Mouse (Mus musculus) kidney, postnatal 0 days (tissue): Measurements from ENCODE around the gene Stat5a. TPM values are rescaled to one million over a fixed set of nuclear protein-coding genes. Genes with fewer than 3 reads are reported as not detected.
A peak's percentile ranks its signal among the peaks of the same experiment; 100 is the strongest.

ENCODE experiments used
- ATAC-seq: fragments of 200-750 bp; cut with Nextera tagmentation; replicated peaks from 2 replicates; pipeline ENCODE4 v1.8.0; 2017; ENCODE audit warnings: low read depth, moderate number of reproducible peaks, moderate TSS enrichment, moderate library complexity; ENCODE audit not compliant: low FRiP score
- DNase-seq: peaks from one replicate; pipeline ENCODE4 v3.0.0-alpha.2; 2016; ENCODE audit warnings: low spot score
- H3K27ac ChIP-seq: fragments of 300-500 bp; sonication (generic); 2 replicates; pipeline ENCODE4 v1.5.1; 2014; ENCODE audit warnings: mild to moderate bottlenecking
- H3K27me3 ChIP-seq: fragments of 300-500 bp; sonication (generic); 2 replicates; pipeline ENCODE4 v1.6.1; 2014; ENCODE audit warnings: low read length, mixed read lengths; ENCODE audit not compliant: insufficient read depth
- H3K36me3 ChIP-seq: fragments of 300-500 bp; sonication (generic); 2 replicates; pipeline ENCODE4 v1.6.1; 2014; ENCODE audit warnings: low read length, mixed read lengths; ENCODE audit not compliant: insufficient read depth
- H3K4me1 ChIP-seq: fragments of 300-500 bp; sonication (generic); replicated peaks from 2 replicates; pipeline ENCODE4 v1.6.1; 2014; ENCODE audit warnings: antibody characterized with exemption, low read length, mixed read lengths; ENCODE audit not compliant: insufficient read depth
- H3K4me2 ChIP-seq: fragments of 300-500 bp; sonication (generic); 2 replicates; pipeline ENCODE4 v1.6.1; 2014; ENCODE audit warnings: mild to moderate bottlenecking, low read length, moderate library complexity, mixed read lengths
- H3K4me3 ChIP-seq: fragments of 300-500 bp; sonication (generic); replicated peaks from 2 replicates; pipeline ENCODE4 v1.5.1; 2014; ENCODE audit warnings: low read depth, low read length
- H3K9ac ChIP-seq: fragments of 300-500 bp; sonication (generic); 2 replicates; pipeline ENCODE4 v1.6.1; 2014; ENCODE audit warnings: low read depth, low read length
- H3K9me3 ChIP-seq: fragments of 300-500 bp; sonication (generic); replicated peaks from 2 replicates; pipeline ENCODE4 v1.6.1; 2016; ENCODE audit warnings: low read length, inconsistent platforms, mixed read lengths
- CTCF ChIP-seq: IDR thresholded peaks from 2 replicates; pipeline ENCODE4 v1.5.1; 2016; ENCODE audit warnings: antibody characterized with exemption, low read depth, mild to moderate bottlenecking, moderate library complexity
- WGBS: fragments of 180-500 bp; shearing (Covaris S2); extraction: QIAGEN DNeasy Blood & Tissue Kit; methylation state at CpG from one replicate; pipeline ENCODE4 v1.1.7; 2014; 5-methylcytosine and 5-hydroxymethylcytosine counted together
- polyA plus RNA-seq: library from polyadenylated mRNA; unstranded; fragments of >200 nt; fragmentation: Nextera tagmentation; extraction: Ambion mirVana; gene quantifications from 2 replicates; pipeline ENCODE4 v1.2.1, GENCODE M21; 2015

The Stat5a gene
- polyA plus RNA-seq, 1 experiment from 2014 or later, result 4.0 TPM

DNA sequence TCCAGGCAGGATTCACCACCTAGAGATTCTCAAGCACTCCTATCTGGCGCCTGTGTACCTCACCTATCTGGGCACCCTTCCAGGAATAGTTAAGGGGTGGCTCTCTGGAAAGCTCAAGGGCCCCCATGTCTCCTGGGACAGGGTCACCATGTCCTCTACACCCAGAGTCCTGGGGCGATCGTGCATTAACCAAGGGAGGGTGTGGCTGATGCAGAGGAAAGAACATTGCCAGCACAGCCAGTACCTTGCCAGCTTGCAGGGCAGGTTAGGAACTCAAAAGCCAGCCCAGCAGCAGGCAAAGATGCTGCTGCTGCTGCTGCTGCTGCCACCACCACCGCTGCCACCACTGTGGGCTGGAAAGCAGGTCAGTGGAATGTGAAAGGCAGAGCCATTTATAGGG is 4.9 kb upstream of the Stat5a start:
- Histone ChIP-seq H3K27ac (no peak overlapping the region), H3K4me2 (no peak overlapping the region), H3K9me3 (no peaks in the 10 kb centered on the region), H3K9ac (no peak overlapping the region), H3K4me1 (0 out of 2 replicates have a peak, but pooled peaks cover 3% of the 10 kb centered on the region), H3K4me3 (no peak overlapping the region), H3K27me3 (no peaks in the 10 kb centered on the region), H3K36me3 (no peaks in the 10 kb centered on the region)
- ATAC-seq, result no peak
- no peak for TF ChIP-seq CTCF
- WGBS, result 42% methylated on average over 4 of the region's 4 CpGs
- no peak for DNase-seq

DNA sequence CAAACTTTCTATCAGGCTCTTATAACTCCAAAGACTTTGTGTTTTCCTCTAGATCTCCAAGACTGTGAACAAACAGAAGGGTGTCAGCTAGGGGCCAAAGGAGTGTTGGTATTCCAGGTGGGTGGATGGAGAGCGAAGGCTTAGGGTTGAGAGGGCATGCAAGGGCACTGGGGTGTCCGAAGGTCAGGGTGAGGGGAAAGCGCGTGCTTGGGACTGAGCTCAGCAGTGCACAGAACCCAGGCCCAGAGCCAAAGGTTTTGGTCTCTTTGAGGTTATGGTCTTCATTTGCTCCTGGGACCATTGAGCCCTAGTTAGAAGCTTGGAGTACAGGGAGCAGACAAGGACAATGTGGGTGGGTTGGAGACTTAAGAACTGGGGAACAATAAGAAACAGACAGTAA is 4.0 kb upstream of the Stat5a start:
- Histone ChIP-seq H3K27ac (no peak overlapping the region), H3K4me1 (0 out of 2 replicates have a peak, but pooled peaks cover 8% of the 10 kb centered on the region), H3K9me3 (no peaks in the 10 kb centered on the region), H3K36me3 (no peaks in the 10 kb centered on the region), H3K27me3 (no peaks in the 10 kb centered on the region), H3K4me3 (no peak overlapping the region), H3K9ac (no peak overlapping the region), H3K4me2 (no peak overlapping the region)
- no peak for ATAC-seq
- no peak for TF ChIP-seq CTCF
- no peak for DNase-seq
- WGBS, result 81% methylated on average over 4 of the region's 4 CpGs

DNA sequence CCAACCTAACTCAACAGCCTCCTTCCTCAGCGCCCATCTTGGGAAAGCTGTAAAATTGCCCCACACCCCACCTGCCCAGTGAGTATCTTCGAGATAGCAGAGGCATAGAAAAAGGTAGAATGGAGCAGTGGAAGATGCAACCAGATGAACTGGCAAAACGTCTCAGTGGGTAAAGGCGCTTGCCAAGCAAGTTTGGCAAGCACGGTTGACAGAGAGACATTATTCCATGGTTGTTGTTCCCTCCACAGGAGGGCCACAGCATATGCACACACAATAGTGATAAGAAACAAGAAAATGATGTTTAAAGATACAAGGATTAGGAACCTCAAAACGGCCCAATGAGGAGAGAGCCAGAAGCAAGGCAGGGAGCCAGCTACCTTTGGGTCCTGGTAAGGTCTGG is 1.2 kb upstream of the Stat5a start:
- WGBS, result 70% methylated on average over 6 of the region's 6 CpGs
- Histone ChIP-seq H3K27me3 (no peaks in the 10 kb centered on the region), H3K9ac (no peak overlapping the region), H3K36me3 (no peaks in the 10 kb centered on the region), H3K4me1 (peaks cover 11% of the 10 kb centered on the region; the same call in 1 of the 2 replicates), H3K9me3 (no peaks in the 10 kb centered on the region), H3K27ac (no peak overlapping the region), H3K4me3 (no peak overlapping the region), H3K4me2 (no peak overlapping the region)
- ATAC-seq, result no peak
- TF ChIP-seq CTCF, result no peak
- DNase-seq, result no peak

DNA sequence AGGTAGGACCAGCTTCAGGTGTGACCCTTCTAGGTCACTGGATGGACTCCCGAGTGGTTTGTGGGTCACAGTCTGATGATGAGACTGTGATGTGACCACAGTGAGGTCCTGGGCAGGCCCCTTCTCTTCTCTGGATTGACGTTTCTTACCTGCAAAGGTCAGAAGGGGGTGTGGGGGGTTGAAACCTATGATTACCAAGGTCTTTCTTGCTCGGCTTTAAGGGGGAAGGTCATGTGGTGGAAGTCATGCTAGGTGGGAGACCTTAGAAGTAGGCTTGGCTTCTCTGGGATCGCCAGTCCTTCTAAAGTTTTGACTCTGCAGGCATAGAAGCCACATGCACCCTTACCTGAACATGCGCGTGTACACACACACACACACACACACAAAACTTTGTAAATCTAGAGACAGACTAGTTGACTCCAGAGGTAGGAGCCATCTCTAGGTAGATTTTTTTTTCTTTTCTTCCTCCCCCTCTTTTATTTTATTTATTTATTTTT is 476 bp downstream of the Stat5a start:
- ATAC-seq, result 0 out of 2 replicates have a peak, but pooled peaks have one; percentile 3
- DNase-seq, result no peak
- H3K27ac ChIP-seq, result 0 out of 2 replicates have a peak overlapping the region, but pooled peaks have one; percentile 47

DNA sequence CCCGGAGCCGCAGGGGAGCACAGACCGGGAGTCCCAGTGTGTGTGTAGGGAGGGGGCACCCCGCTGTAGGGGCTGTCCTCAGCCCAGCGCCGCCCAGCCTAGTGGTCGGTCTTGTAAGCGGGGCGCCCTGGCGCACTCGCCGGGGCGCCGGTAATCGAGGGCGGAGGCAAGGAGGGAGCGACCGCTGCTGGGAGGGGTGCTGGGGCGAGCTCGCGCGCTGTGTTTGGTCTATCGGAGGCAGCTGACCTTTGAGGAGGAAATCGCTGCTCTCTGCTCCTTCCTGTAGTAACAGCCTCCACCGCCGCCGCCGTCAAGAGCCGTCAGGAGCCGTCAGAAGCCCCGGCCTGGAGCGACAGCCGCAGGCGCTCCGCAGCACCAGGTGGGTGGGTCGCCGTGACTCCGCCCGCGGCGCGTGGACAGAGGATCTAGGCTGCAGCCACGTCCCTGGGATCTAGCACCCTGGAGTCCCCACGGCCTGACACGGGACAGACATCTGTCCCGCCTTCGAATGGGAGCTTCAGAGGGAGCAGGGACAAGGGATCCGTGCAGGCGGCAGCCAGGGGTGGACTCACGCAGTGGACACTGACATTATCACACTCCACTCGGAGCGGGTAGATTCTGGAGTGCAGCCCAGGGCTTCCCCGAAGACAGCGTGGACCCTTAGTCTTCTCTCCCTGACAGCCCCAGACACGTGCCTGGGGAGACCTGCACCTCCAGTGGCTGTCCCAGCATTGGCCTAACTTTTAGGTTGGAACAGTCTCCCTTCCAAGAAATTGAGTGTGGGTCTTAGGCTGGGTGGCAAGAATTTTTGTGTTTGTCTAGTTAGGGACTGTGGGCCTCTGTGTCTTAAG is 1.3 kb downstream of the Stat5a start:
- no peaks in the 10 kb centered on the region for H3K27me3 ChIP-seq
- no peaks in the 10 kb centered on the region for H3K36me3 ChIP-seq
- WGBS, result 2% methylated on average over 54 of the region's 55 CpGs
- H3K4me3 ChIP-seq, result peak overlapping the region; percentile 45
- peak overlapping the region; percentile 47; the same call in 1 of the 2 replicates for H3K27ac ChIP-seq
- no peak for TF ChIP-seq CTCF
- peak overlapping the region; percentile 54 for H3K9ac ChIP-seq
- peak; percentile 92 for DNase-seq
- H3K4me1 ChIP-seq, result peaks cover 11% of the 10 kb centered on the region; the same call in 1 of the 2 replicates
- peak; percentile 89 for ATAC-seq
- H3K4me2 ChIP-seq, result peak overlapping the region; percentile 84
- no peaks in the 10 kb centered on the region for H3K9me3 ChIP-seq

More for the DNA sequence above, 476 bp downstream of the Stat5a start:
- no peaks in the 10 kb centered on the region for H3K27me3 ChIP-seq
- H3K4me3 ChIP-seq, result peak overlapping the region; percentile 45
- no peaks in the 10 kb centered on the region for H3K36me3 ChIP-seq
- peaks cover 11% of the 10 kb centered on the region; the same call in 1 of the 2 replicates for H3K4me1 ChIP-seq
- no peaks in the 10 kb centered on the region for H3K9me3 ChIP-seq
- peak overlapping the region; percentile 54 for H3K9ac ChIP-seq
- 50% methylated on average over 6 of the region's 6 CpGs for WGBS
- peak overlapping the region; percentile 84 for H3K4me2 ChIP-seq
- no peak for TF ChIP-seq CTCF

DNA sequence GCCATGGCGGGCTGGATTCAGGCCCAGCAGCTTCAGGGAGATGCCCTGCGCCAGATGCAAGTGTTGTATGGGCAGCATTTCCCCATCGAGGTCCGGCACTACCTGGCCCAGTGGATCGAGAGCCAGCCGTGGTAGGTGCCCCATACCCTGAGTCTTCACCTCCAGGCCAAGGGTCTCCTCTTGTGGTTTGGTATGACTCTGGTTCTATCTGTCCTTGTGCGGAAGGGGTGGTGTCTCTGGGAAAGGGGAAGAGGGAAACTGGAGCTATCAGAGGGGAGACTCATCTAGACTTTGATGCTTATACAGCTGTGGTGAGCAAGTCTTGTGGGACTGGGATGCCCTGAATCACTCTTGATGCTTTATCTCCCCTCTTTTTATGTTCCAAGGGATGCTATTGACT is 2.2 kb downstream of the Stat5a start:
- TF ChIP-seq CTCF, result no peak
- H3K4me2 ChIP-seq, result no peak overlapping the region
- DNase-seq, result no peak
- no peak for ATAC-seq
- no peaks in the 10 kb centered on the region for H3K27me3 ChIP-seq
- H3K9me3 ChIP-seq, result no peaks in the 10 kb centered on the region
- H3K9ac ChIP-seq, result no peak overlapping the region
- peaks cover 11% of the 10 kb centered on the region; the same call in 1 of the 2 replicates for H3K4me1 ChIP-seq
- no peak overlapping the region for H3K27ac ChIP-seq
- H3K36me3 ChIP-seq, result no peaks in the 10 kb centered on the region
- no peak overlapping the region for H3K4me3 ChIP-seq
- 87% methylated on average over 7 of the region's 7 CpGs for WGBS
